Mouse (Mus musculus) inflammation-experienced regulatory T-cells, adult 6 months (primary cell): Measurements from ENCODE around the gene Rbbp7. TPM values are rescaled to one million over a fixed set of nuclear protein-coding genes. Genes with fewer than 3 reads are reported as not detected.

Source experiments
- ATAC-seq: one replicate; pipeline ENCODE4 v1.8.0; 2017
- polyA plus RNA-seq, 3 experiments: library from polyadenylated mRNA; unstranded; fragments of 100-300 nt; shearing (Covaris generic); gene quantifications; one replicate each; pipeline ENCODE4 v1.2.1; 2017

Gene Rbbp7
- polyA plus RNA-seq, 3 experiments from 2014 or later = 127 to 201 (median 130) TPM

GRCm38 (mm10) chrX:162828016-162828415 is 67.8 kb downstream of the Rbbp7 start:
- ATAC-seq = no peak

Other genes with a start within 250 kb of the Rbbp7 start
- gene Reps2, start 116.8 kb upstream of the Rbbp7 start, polyA plus RNA-seq = not detected
- gene Txlng, start 69.1 kb downstream of the Rbbp7 start, polyA plus RNA-seq = 10 to 100 TPM; 23.1 to 27.5 (median 23.6) TPM
- 10 to 100 TPM; 13.4 to 14.6 (median 14.4) TPM for gene Syap1, start 128.0 kb downstream of the Rbbp7 start, polyA plus RNA-seq
- 100 to 1,000 TPM; 148 to 207 (median 187) TPM for gene Ctps2, start 140.8 kb downstream of the Rbbp7 start, polyA plus RNA-seq
- gene S100g, start 204.2 kb downstream of the Rbbp7 start, polyA plus RNA-seq = 1 to 10 TPM in 1 of 3 experiments, not detected in 2; 1.5 TPM